Mouse (Mus musculus) neural tube, embryonic 11.5 days (tissue): ENCODE measurements around the gene Fam8a1. TPM values are rescaled to one million over a fixed set of nuclear protein-coding genes. Genes with fewer than 3 reads are reported as not detected.

Experiments used
- ATAC-seq: fragments of 200-750 bp; cut with Nextera tagmentation; 2 replicates; pipeline ENCODE4 v1.8.0; 2017; ENCODE audit warnings: moderate number of reproducible peaks, mild to moderate bottlenecking, moderate TSS enrichment, moderate library complexity; ENCODE audit not compliant: insufficient read depth, low FRiP score, low TSS enrichment
- DNase-seq: peaks from one replicate; pipeline ENCODE4 v3.0.0-alpha.2; 2015; ENCODE audit warnings: low spot score
- H3K27ac ChIP-seq: fragments of 300-500 bp; sonication (generic); 2 replicates; pipeline ENCODE4 v1.5.1; 2014; ENCODE audit warnings: low read depth, mild to moderate bottlenecking, low read length
- H3K27me3 ChIP-seq: fragments of 300-500 bp; sonication (generic); 2 replicates; pipeline ENCODE4 v1.6.1; 2014; ENCODE audit warnings: mild to moderate bottlenecking, low read length, mixed read lengths; ENCODE audit not compliant: control insufficient read depth, insufficient read depth
- H3K36me3 ChIP-seq: fragments of 300-500 bp; sonication (generic); 2 replicates; pipeline ENCODE4 v1.6.1; 2014; ENCODE audit warnings: mild to moderate bottlenecking, low read length, moderate library complexity, mixed read lengths; ENCODE audit not compliant: control insufficient read depth, insufficient read depth
- H3K4me1 ChIP-seq: fragments of 300-500 bp; sonication (generic); 2 replicates; pipeline ENCODE4 v1.6.1; 2014; ENCODE audit warnings: low read length, mixed read lengths; ENCODE audit not compliant: control insufficient read depth, insufficient read depth
- H3K4me2 ChIP-seq: fragments of 300-500 bp; sonication (generic); 2 replicates; pipeline ENCODE4 v1.6.1; 2014; ENCODE audit warnings: low read depth, mild to moderate bottlenecking, moderate library complexity
- H3K4me3 ChIP-seq: fragments of 300-500 bp; sonication (generic); 2 replicates; pipeline ENCODE4 v1.5.1; 2014; ENCODE audit warnings: low read depth, low read length
- H3K9ac ChIP-seq: fragments of 300-500 bp; sonication (generic); 2 replicates; pipeline ENCODE4 v1.6.1; 2014; ENCODE audit warnings: mild to moderate bottlenecking, low read length
- H3K9me3 ChIP-seq: fragments of 300-500 bp; sonication (generic); 2 replicates; pipeline ENCODE4 v1.6.1; 2016; ENCODE audit warnings: low read length; ENCODE audit not compliant: control insufficient read depth
- WGBS: fragments of 180-500 bp; shearing (Covaris S2); extraction: QIAGEN DNeasy Blood & Tissue Kit; methylation state at CpG from one replicate; pipeline ENCODE4 v1.1.7; 2014; 5-methylcytosine and 5-hydroxymethylcytosine counted together
- polyA plus RNA-seq: library from polyadenylated mRNA; unstranded; fragments of >200 nt; fragmentation: Nextera tagmentation; extraction: Ambion mirVana; gene quantifications from 2 replicates; pipeline ENCODE4 v1.2.1, GENCODE M21; 2014

Gene Fam8a1
- polyA plus RNA-seq, 1 experiment from 2014 or later, result 14.1 TPM

DNA sequence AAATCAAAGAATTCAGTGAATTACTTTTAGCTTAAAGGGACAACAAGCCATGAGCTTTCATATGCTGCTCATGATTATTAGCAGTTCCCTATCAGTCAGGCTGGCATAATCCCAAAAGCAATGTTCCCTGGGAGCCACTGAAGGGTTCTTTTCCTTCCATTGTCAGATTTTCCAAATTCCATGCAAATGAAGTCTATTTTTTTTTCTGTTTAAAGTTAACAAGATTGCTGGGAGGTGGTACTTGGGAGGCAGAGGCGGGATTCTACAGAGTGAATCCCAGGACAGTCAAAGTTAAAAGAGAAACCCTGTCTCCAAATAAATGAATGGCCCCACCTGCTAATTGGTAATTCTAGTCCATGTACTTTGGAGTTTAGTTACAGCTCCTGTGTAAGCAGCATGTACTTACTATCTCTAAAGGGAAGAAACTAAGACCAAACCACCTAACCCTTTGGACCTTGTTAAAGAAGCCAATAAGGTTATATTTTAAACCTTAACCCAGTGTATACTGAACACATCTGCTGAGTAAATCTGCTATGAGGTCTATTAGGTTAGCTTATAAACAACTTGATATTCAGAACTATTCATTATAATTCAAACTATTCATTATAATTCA, 26.1 kb downstream of the Fam8a1 start:
- H3K4me2 ChIP-seq, result no peak overlapping the region
- no peak overlapping the region for H3K9ac ChIP-seq
- no peak overlapping the region for H3K27ac ChIP-seq
- WGBS, result 77% methylated on average over 1 of the region's 1 CpGs
- DNase-seq, result no peak
- peaks cover 5% of the 10 kb centered on the region for H3K36me3 ChIP-seq
- no peaks in the 10 kb centered on the region for H3K27me3 ChIP-seq
- H3K9me3 ChIP-seq, result no peaks in the 10 kb centered on the region
- H3K4me3 ChIP-seq, result no peak overlapping the region
- no peak for ATAC-seq
- H3K4me1 ChIP-seq, result no peaks in the 10 kb centered on the region

DNA sequence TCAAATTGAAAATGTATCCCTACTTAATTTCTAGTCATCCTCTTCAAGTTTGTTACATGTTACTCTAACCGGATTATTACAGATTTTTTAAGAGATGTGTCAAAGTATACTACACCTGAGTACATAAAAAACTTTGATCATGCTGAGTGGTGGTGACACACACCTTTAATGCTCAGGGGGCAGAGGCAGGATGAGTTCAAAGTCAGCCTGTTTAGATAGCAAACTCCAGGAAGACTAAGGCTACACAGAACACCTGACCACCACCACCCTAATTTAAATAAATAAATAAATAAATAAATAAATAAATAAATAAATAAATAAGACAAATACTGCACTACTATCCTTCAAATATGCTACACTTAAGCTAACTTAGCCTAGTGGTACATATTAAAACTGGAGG, 26.6 kb downstream of the Fam8a1 start:
- Histone ChIP-seq H3K4me1 (no peaks in the 10 kb centered on the region), H3K27ac (no peak overlapping the region), H3K27me3 (no peaks in the 10 kb centered on the region), H3K9me3 (no peaks in the 10 kb centered on the region), H3K4me2 (no peak overlapping the region), H3K36me3 (peaks cover 5% of the 10 kb centered on the region), H3K4me3 (no peak overlapping the region), H3K9ac (no peak overlapping the region)
- ATAC-seq, result no peak
- 92% methylated on average over 1 of the region's 1 CpGs for WGBS
- DNase-seq, result no peak

DNA sequence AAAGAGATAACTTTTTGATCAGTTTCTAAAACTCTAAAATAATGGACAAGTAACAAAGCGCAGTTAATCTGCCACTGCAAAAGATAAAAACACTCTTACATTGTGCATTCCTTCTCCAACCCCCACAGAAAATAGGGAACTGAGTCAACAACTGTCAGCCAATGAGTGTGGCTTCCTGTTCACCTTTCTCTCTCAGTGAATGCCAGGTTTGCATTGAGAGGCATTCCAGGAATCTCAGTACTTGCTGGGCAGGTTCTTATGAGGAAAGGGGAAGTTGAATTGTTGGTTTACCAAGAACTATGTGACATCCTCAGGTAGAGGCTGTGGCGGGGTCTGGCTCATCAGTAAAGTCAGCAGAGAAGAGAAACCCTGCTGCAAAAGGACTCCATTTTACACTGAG, 27.5 kb downstream of the Fam8a1 start:
- Histone ChIP-seq H3K36me3 (peaks cover 5% of the 10 kb centered on the region), H3K27ac (no peak overlapping the region)
- WGBS, result 88% methylated on average over 2 of the region's 2 CpGs

DNA sequence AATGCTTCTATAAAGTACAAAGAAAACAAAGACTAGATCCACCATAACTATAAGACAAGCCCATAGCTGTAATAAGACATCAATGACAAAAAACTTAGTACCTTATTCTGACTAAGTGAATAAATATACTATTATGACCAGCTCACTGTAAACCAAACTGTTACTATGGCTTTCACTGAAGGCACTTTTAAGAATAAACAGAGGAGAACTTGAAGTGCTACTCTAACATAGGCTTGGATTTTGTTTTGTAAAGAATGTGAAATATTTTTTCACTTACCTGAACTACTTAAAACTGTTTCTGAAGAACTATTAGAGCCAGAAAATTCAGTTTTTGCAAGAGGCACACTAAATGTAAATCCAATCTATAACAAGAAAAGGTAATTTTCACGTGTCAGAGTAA, 30.1 kb downstream of the Fam8a1 start:
- Histone ChIP-seq H3K9me3 (no peaks in the 10 kb centered on the region), H3K27ac (no peak overlapping the region), H3K36me3 (no peaks in the 10 kb centered on the region; the same call in 1 of the 2 replicates), H3K9ac (no peak overlapping the region), H3K4me2 (no peak overlapping the region), H3K4me3 (no peak overlapping the region), H3K4me1 (no peaks in the 10 kb centered on the region), H3K27me3 (no peaks in the 10 kb centered on the region)
- ATAC-seq, result no peak
- no peak for DNase-seq
- 92% methylated on average over 1 of the region's 1 CpGs for WGBS

More for the DNA sequence above, 27.5 kb downstream of the Fam8a1 start:
- Histone ChIP-seq H3K4me1 (no peaks in the 10 kb centered on the region), H3K9me3 (no peaks in the 10 kb centered on the region), H3K9ac (no peak overlapping the region), H3K27me3 (no peaks in the 10 kb centered on the region), H3K4me3 (no peak overlapping the region), H3K4me2 (no peak overlapping the region)
- ATAC-seq (no peak), DNase-seq (no peak)

DNA sequence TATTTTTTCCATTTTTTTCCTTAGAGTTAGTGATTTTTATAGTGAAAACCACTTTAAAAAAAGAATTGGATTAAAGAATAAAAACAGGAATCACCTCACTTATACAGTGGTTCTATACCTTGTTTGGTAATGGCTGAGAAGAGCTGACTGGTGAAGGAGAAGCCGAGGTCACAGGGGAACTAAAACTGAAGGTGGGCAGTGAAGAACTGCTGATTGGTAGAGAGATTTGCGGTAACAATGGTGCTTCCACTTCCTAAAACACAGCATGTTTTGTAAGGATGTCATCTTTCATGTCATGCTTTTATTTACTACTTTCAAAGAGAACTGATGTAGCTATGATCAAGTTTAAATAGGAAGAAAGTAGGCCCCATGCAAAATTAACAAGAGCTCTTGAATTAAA, 32.2 kb downstream of the Fam8a1 start:
- Histone ChIP-seq H3K9ac (no peak overlapping the region), H3K27ac (no peak overlapping the region), H3K36me3 (peaks cover 2% of the 10 kb centered on the region; the same call in 1 of the 2 replicates), H3K9me3 (no peaks in the 10 kb centered on the region), H3K27me3 (no peaks in the 10 kb centered on the region), H3K4me3 (no peak overlapping the region), H3K4me1 (no peaks in the 10 kb centered on the region), H3K4me2 (no peak overlapping the region)
- no peak for ATAC-seq
- WGBS, result 92% methylated on average over 2 of the region's 2 CpGs
- no peak for DNase-seq

DNA sequence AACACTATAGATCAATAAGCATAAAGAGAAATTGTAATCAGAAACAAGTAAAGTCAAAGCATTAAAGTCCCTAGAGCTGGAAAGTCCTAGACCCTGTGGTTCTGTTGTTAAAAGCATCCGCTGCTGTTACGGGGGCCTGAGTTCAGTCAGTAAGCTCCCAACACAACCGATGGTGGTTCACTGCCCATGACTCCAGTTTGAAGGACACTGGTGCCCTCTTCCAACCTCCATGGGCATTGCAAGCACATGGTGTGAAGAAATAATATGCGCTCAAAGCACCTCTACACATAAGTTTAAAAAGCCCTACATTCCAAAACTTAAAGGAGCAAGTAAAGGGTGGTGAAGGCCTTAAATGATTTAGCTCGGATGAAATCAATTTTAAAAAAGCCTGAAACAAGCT, 33.8 kb downstream of the Fam8a1 start:
- Histone ChIP-seq H3K9me3 (no peaks in the 10 kb centered on the region), H3K4me2 (no peak overlapping the region), H3K27me3 (no peaks in the 10 kb centered on the region), H3K36me3 (peaks cover 2% of the 10 kb centered on the region; the same call in 1 of the 2 replicates), H3K4me3 (no peak overlapping the region), H3K9ac (no peak overlapping the region), H3K4me1 (no peaks in the 10 kb centered on the region), H3K27ac (no peak overlapping the region)
- WGBS, result 92% methylated on average over 5 of the region's 5 CpGs
- no peak for ATAC-seq
- DNase-seq, result no peak

DNA sequence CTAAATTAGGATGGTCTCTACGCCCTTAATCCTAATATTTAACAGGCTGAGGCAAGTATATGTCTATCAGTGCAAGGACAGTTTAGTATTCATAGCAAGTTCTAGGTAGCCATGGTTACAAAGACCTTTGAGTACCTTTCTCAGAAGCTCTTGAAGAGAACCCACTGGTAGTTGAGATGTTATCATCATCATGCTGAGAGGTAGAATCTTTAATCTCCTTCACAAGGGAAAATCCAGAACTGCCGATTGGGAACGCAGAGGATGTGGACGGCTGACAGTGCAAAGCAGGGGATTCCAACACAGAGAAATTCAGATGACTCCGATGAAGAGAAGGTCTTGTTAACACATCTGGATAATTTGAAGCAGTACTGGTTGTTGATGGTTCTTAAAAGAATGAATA, 44.2 kb downstream of the Fam8a1 start:
- H3K4me1 ChIP-seq, result no peaks in the 10 kb centered on the region
- no peaks in the 10 kb centered on the region for H3K9me3 ChIP-seq
- 97% methylated on average over 5 of the region's 5 CpGs for WGBS
- H3K27me3 ChIP-seq, result no peaks in the 10 kb centered on the region
- H3K27ac ChIP-seq, result no peak overlapping the region
- H3K9ac ChIP-seq, result no peak overlapping the region
- no peak for ATAC-seq
- no peak overlapping the region for H3K4me2 ChIP-seq
- DNase-seq, result no peak
- H3K4me3 ChIP-seq, result no peak overlapping the region
- peaks cover 8% of the 10 kb centered on the region for H3K36me3 ChIP-seq

DNA sequence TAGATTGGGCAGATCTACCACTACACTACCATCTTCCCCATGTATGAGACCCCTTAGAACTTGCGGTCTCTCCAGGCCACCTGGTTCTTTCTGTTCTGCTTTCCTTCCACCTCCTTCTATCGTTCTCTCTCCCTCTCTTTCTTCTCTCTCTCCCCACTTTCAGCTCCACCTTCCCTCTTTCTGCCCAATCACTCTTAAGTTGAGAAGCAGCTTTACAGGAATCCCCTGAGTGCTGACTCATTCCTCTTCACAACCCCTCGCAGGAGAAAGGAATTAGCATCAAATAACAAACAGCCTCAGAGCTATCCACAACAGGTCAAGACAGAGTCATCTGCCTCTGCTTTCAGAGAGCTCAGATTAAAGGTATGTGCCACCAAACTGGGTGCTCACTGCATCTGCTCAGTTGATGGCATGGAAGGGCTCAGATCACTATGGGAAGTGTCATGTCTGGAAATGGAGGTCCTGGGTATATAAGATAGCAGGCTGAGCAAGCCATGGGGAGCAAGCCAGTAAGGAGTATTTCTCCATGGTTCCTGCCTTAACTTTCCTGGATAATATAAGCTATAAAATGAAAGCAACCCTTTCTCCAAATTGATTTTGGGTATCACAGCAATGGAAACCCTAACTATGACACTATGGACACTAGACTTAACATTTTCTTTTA, 46.8 kb downstream of the Fam8a1 start:
- no peak overlapping the region for H3K4me2 ChIP-seq
- H3K9ac ChIP-seq, result no peak overlapping the region
- no peaks in the 10 kb centered on the region for H3K9me3 ChIP-seq
- DNase-seq (no peak), ATAC-seq (no peak)
- peaks cover 2% of the 10 kb centered on the region; the same call in 1 of the 2 replicates for H3K36me3 ChIP-seq
- 81% methylated on average over 3 of the region's 3 CpGs for WGBS
- H3K27me3 ChIP-seq, result no peaks in the 10 kb centered on the region
- no peak overlapping the region for H3K27ac ChIP-seq
- H3K4me3 ChIP-seq, result no peak overlapping the region
- no peaks in the 10 kb centered on the region for H3K4me1 ChIP-seq

DNA sequence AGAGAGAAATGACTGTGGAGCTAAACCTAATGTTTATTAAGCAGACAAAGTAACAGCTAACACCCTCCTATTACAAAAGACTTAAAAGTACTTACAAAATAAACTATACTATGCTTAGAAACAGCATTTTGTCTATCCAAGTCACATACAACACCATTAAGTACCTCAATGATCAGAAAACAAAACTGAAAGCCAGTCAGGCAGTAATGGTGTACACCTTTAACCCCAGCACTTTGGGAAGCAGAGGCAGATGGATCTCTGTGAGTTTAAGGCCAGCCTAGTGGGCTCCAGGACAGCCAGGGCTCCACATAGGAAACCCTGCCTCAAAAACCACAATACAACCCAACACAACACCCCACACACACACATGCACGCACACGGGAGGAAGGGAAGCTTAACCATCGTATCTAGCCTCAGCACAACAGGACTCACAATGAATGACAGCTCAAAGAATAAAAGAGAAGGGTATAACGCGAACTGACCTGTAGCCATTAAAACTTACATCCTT, 49.6 kb downstream of the Fam8a1 start:
- no peak for ATAC-seq
- Histone ChIP-seq H3K27ac (no peak overlapping the region), H3K4me1 (no peaks in the 10 kb centered on the region), H3K9me3 (no peaks in the 10 kb centered on the region), H3K36me3 (no peaks in the 10 kb centered on the region), H3K27me3 (no peaks in the 10 kb centered on the region), H3K4me2 (no peak overlapping the region), H3K4me3 (no peak overlapping the region), H3K9ac (no peak overlapping the region)
- no peak for DNase-seq
- 87% methylated on average over 5 of the region's 5 CpGs for WGBS
